Mouse (Mus musculus) neutrophil, adult 83 days (primary cell): Measurements from ENCODE around the gene Stx18. TPM values are rescaled to one million over a fixed set of nuclear protein-coding genes. Genes with fewer than 3 reads are reported as not detected.

Source experiments
- total RNA-seq, 2 experiments: library from RNA; stranded (reverse); gene quantifications; one replicate each; pipeline ENCODE4 v1.2.4; 2023

Stx18 gene
- total RNA-seq: 10 to 100 TPM; 25.9 to 27.3 TPM

GRCm38 (mm10) chr5:38038710-38039592, at the start of gene Stx18:
TSS of gene Stx18 (plus strand) at chr5:38038742.

GRCm38 (mm10) chr5:38159634-38160413, 121.3 kb downstream of the Stx18 start, which contains the start of gene Nsg1:
TSS of gene Nsg1 (minus strand) at chr5:38159907.

Other genes with a start within 250 kb of the Stx18 start
- gene Msx1, start 214.2 kb upstream of the Stx18 start, total RNA-seq: not detected
- gene Nsg1, start 121.2 kb downstream of the Stx18 start, total RNA-seq: not detected
- 1 to 10 TPM; 7.6 to 8.1 TPM for gene Zbtb49, start 181.7 kb downstream of the Stx18 start, total RNA-seq
- gene Lyar, start 181.7 kb downstream of the Stx18 start, total RNA-seq: 10 to 100 TPM; 11.1 to 15.9 TPM
- 10 to 100 TPM; 33.3 to 41.5 TPM for gene Tmem128, start 221.4 kb downstream of the Stx18 start, total RNA-seq
- not detected for gene Otop1, start 237.2 kb downstream of the Stx18 start, total RNA-seq